Mouse (Mus musculus) lung, postnatal 10 days (tissue): ENCODE data around the gene Olfr1387.
"Not testable (repeated sequence)": the region's sequence is repeated elsewhere in the genome, so short reads cannot be mapped to it uniquely, and the experiment has no call there.

Source experiments
- DNase-seq: peaks from one replicate; pipeline ENCODE4 v3.0.0; 2021

Olfr1387 gene

GRCm38 (mm10) chr11:49455043-49455442 is at the start of gene Olfr1387:
Gene Olfr1387, plus strand, starts transcription at chr11:49455343.
- DNase-seq = no peak

DNA sequence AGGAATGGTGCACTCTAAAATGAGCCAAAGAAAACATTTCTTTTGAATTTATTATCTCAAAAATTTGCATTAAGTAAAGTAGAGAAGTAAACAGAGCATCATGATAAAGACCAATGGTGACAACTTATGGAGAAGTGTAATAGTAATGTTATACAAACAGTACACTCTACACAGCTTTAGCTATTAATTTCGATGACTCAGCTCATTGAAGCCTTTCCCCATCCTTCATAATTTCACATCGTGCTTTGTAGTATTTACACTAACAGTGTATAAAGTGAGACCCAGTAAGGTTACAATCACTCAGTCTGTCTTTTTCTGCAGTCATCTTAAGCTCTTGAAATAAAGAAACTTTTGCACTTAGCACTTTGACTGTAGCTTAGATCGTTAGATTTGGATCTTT is 48.4 kb upstream of the Olfr1387 start:
- DNase-seq = no peak

DNA sequence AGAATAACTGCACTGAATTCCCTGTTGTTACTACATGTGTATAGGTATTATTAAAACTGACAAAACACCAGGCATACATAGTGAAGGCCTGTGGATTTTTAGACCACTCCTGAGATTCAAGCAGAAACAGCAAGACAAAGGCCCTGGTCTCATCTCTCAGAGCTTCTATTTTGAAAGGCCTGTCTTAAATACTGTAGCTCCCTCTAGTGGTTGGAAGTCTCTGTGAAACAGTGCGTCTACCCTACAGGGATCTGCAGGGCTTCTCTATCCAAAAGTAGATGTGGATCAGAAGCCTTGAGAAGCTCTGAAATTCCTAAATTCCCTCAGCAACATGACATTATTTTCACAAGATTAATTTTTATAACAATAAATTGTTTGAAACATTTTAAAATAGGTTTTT is 44.6 kb upstream of the Olfr1387 start:
- DNase-seq = peak; percentile 21

DNA sequence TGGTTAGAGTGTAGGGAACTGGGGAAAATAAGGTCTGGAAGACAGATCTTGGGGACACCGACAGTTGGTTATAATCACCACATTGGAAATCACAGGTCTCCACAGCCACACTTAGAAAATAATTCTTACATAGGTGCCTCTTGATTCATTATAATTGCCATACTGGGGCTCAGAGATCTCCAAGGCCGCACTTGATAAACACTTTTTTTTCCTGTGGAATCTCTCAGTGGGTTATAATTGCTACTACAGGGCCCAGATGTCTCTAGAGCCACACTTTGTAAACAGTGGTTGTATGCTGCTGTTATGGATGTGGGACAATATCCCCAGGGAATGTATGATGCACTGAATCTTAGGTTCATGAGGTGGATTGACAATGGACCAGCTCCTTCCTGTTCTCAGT is 32.4 kb upstream of the Olfr1387 start, which contains the start of gene Olfr1389:
Olfr1389 (plus strand) TSS at position 301 of the 400 bp plus-strand sequence.
- DNase-seq = no peak

- DNase-seq = no peak
These were observed 29.8 kb upstream of the Olfr1387 start for GRCm38 (mm10) chr11:49425257-49425927.

DNA sequence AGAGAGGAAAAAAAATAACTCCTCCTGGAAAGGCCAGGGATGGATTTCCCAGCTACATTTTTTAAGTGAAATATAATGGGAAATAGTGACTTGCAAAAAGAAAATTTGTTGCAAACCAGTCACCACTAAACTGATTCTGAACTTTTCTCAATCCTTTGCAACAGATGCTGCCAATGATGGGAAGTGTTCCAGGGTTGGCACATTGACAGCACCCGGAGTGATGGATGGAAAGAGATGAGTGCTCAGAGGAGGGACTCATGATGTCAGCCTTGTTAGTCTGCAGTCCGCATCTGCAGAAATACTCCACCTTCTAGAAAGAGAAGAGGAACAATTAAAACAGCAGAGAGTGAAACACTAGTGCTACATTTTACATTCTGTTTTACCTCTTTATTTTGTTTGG is 25.5 kb upstream of the Olfr1387 start:
- DNase-seq = no peak

DNA sequence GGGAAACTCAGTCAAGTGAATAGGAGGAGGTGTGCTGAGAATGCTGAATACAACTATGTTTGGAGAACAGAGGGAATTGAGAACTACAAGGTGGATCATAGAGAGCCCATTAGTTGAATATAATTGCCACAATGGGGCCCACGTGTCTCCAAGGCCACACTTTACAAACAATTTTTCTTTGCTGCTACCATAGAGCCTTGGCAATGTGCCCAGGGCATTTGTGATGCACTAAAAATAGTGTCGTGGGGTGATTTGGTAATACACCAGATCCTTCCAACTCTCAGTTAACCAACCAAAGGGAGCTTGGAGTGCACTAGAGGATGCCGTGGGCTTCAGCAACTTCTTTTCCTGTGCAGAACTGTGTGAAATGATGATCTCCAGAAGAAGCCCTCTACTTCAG is 18.7 kb upstream of the Olfr1387 start, which contains the start of gene Olfr1388:
Olfr1388 (plus strand) TSS at position 214 of the 400 bp plus-strand sequence.
- no peak for DNase-seq

DNA sequence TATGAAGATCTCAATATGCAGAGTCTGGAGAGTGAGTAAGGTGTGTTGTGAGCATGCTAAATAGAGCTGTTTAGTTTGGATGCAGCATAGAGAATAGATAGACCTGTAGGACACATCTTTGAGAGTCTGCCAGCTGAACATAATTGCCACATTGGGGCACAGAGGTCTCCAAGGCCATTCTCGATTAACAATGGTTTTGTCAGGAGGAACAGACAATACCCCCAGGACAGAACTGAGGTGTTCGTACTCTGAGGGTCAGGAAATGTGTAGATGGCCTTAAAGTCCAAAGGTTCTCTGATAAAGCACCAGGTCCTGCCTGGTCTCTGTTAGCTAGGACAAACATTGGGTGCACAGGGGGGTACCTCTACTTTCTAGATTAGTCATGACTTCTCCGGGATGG is 9.6 kb downstream of the Olfr1387 start, which contains the start of gene Olfr1386:
Olfr1386 (plus strand) TSS at position 301 of the 400 bp plus-strand sequence.
- DNase-seq = not testable (repeated sequence)

DNA sequence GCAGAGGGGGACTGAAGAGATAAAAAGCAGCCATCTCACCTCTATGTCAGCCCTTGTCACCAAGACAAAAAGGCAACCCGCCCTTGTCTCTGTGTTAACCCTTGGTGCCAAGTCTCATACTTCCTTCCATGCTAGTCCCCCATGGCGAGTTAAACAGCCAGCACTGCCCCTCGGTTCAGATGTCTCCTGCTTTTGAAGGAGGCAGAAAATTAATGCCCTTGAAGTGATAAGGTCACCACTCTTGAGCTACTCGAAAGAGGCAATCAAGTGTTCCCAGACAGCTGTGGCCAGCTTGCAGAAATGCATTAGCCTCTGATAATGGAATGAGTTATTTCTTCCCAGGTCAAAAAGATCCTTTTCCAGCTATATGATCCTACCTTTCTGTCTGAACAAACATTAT is 30.8 kb downstream of the Olfr1387 start:
- peak; percentile 1 for DNase-seq

- DNase-seq = not testable (repeated sequence)
These were observed 33.6 kb downstream of the Olfr1387 start, which contains the start of gene Olfr1385 for GRCm38 (mm10) chr11:49488770-49489169. Gene Olfr1385, plus strand, starts transcription at chr11:49489070.
